8 mouse cellular contexts compared by ENCODE assay signal in the genomic region with DNA sequence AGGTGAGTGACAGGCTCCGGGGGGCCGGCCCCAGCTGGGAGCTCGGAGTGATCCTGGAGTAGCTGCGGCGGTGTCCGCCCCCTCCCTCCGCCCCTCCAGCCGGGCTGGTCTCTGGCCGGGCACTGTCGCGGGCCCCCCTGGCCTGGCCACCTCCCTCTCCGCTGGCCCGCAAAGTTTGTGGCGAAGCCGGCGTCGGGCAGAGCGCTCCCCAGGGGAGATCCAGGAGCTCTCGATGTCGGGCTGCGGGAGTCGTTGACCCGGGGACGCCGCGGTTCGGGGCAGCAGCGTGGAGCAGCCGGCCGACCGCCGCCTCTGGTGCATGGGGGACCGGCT. TPM values are rescaled to one million over a fixed set of nuclear protein-coding genes. Genes with fewer than 3 reads are reported as not detected.
A peak's percentile ranks its signal among the peaks of the same experiment; 100 is the strongest.
DNase-seq lines count a peak whose midpoint lies in the region; ATAC-seq lines count a peak whose summit lies in the region.

A gene (plus strand): TSS at position 169 of the 333 bp plus-strand sequence.

- peak within 1 kb of the TSS; percentile 74 for H3K4me2 ChIP-seq in kidney, embryonic 15.5 days
- H3K4me2 ChIP-seq in midbrain, embryonic 13.5 days (replicated peaks), result peak within 1 kb of the TSS; percentile 100

- peak within 1 kb of the TSS; percentile 94 for H3K4me3 ChIP-seq in kidney, embryonic 15.5 days (replicated peaks)
- H3K4me3 ChIP-seq in midbrain, embryonic 13.5 days (replicated peaks), result peak within 1 kb of the TSS; percentile 86

- ATAC-seq in kidney, embryonic 15.5 days (replicated peaks; ENCODE audit: low FRiP score), result no peak
- ATAC-seq in midbrain, embryonic 13.5 days, result no peak
- no peak for ATAC-seq in megakaryocyte-erythroid progenitor cell, adult 5-6 weeks (replicated peaks; ENCODE audit: low FRiP score, low TSS enrichment, poor library complexity, severe bottlenecking)

- DNase-seq in kidney, adult 11 months, result no peak
- DNase-seq in adrenal gland, postnatal 10 days, result no peak
- DNase-seq in gastrocnemius, postnatal 36 days, result no peak
- no peak for DNase-seq in large intestine, adult 2 months (ENCODE audit: low read depth, low spot score)
- DNase-seq in cerebellum, postnatal 10 days, result no peak

- intact Hi-C loops in gastrocnemius, postnatal 36 days (cut with DNase I), result no loop called here

- H3K36me3 ChIP-seq in kidney, embryonic 15.5 days, result 0 out of 2 replicates have a peak, but pooled peaks cover 5% of the 10 kb centered on the region
- H3K36me3 ChIP-seq in midbrain, embryonic 13.5 days, result no peaks in the 10 kb centered on the region

- H3K9me3 ChIP-seq in kidney, embryonic 15.5 days (replicated peaks), result no peaks in the 10 kb centered on the region
- H3K9me3 ChIP-seq in midbrain, embryonic 13.5 days, result no peaks in the 10 kb centered on the region

- peak within 1 kb of the TSS; percentile 90 for H3K9ac ChIP-seq in kidney, embryonic 15.5 days
- H3K9ac ChIP-seq in midbrain, embryonic 13.5 days (replicated peaks), result peak within 1 kb of the TSS; percentile 81

- no peaks in the 10 kb centered on the region for H3K27me3 ChIP-seq in kidney, embryonic 15.5 days
- H3K27me3 ChIP-seq in midbrain, embryonic 13.5 days, result peaks cover 20% of the 10 kb centered on the region

- WGBS in kidney, embryonic 15.5 days, result 0% methylated on average over 33 of the region's 33 CpGs
- WGBS in large intestine, adult 2 months, result under 1% methylated on average over 33 of the region's 33 CpGs
- WGBS in midbrain, embryonic 13.5 days, result under 1% methylated on average over 32 of the region's 33 CpGs

- H3K4me1 ChIP-seq in kidney, embryonic 15.5 days, result peaks cover 26% of the 10 kb centered on the region
- peaks cover 22% of the 10 kb centered on the region for H3K4me1 ChIP-seq in midbrain, embryonic 13.5 days (replicated peaks)

- H3K27ac ChIP-seq in kidney, embryonic 15.5 days, result peak within 1 kb of the TSS; percentile 95
- peak within 1 kb of the TSS; percentile 81 for H3K27ac ChIP-seq in midbrain, embryonic 13.5 days

RNA-seq across cellular contexts. Expression of the gene that starts here (rescaled TPM):
- polyA plus RNA-seq in kidney, embryonic 15.5 days (2015; fragmentation: Nextera tagmentation; extraction: Ambion mirVana), result 29.0 and 32.3 TPM in 2 replicates
- 10 to 100 TPM; 17.1 to 20.2 TPM for total RNA-seq in adrenal gland, postnatal 10 days (2021)
- total RNA-seq in gastrocnemius, postnatal 36 days (2021), result 10 to 100 TPM; 11.7 to 13.4 TPM
- polyA plus RNA-seq in large intestine, adult 2 months (2012; rRNA removed), result 11.1 and 11.3 TPM in 2 replicates
- 6.4 and 7.3 TPM in 2 replicates for polyA plus RNA-seq in midbrain, embryonic 13.5 days (2015; fragmentation: Nextera tagmentation; extraction: Ambion mirVana)
- total RNA-seq in megakaryocyte-erythroid progenitor cell, adult 5-6 weeks (2014; fragmentation: Nextera tagmentation), result 2.3 and 4.8 TPM in 2 replicates
- 1.9 TPM in 1 of 2 replicates, not detected in the other for total RNA-seq in megakaryocyte-erythroid progenitor cell, adult 5-6 weeks (2017)
